Mouse (Mus musculus): ENCODE data around the gene a. TPM values are rescaled to one million over a fixed set of nuclear protein-coding genes. Genes with fewer than 3 reads are reported as not detected.

The a gene
- not detected for polyA plus RNA-seq (2021)

- ChIA-PET CTCF (no interaction called here), POLR2A (interaction anchor here (0.5 to 1.3 kb wide), 4 partner anchors 59 to 1729 kb away, joined by 3 to 6 read pairs (median 5); no protein-coding TSS in a partner anchor)
- no peak for TF ChIP-seq CTCF (IDR thresholded peaks at IDR 0.05)
- in situ Hi-C loops (cut with MboI; ENCODE audit: low pct_unique_long_range_greater_than_20kb), result no loop called here
- DNase-seq (ENCODE audit: low read depth, low spot score), result peak; percentile 94
- ATAC-seq, result peak; percentile 94
- no peaks in the 10 kb centered on the region for H3K27me3 ChIP-seq
Measured at GRCm38 (mm10) chr2:154790656-154791483, at the start of gene a, which contains the start of gene Raly. Gene a, plus strand, starts transcription at chr2:154791402. Gene Raly, plus strand, starts transcription at chr2:154791096.

GRCm38 (mm10) chr2:154742911-154743819 lies 48.0 kb upstream of the a start:
- CTCF ChIA-PET, result interaction anchor here (1.1 to 1.2 kb wide), 2 partner anchors 13 to 41 kb away, joined by 3 to 4 read pairs; no protein-coding TSS in a partner anchor
- ATAC-seq (peak; percentile 50), DNase-seq (ENCODE audit: low read depth, low spot score) (peak; percentile 72)
- no peak for TF ChIP-seq CTCF (IDR thresholded peaks at IDR 0.05)
- no peaks in the 10 kb centered on the region for H3K27me3 ChIP-seq
- POLR2A ChIA-PET, result no interaction called here
- in situ Hi-C loops (cut with MboI; ENCODE audit: low pct_unique_long_range_greater_than_20kb), result no loop called here

- CTCF ChIA-PET, result interaction anchor here (1.1 to 1.2 kb wide), 2 partner anchors 12 to 42 kb away, joined by 3 to 4 read pairs; no protein-coding TSS in a partner anchor
- in situ Hi-C loops (cut with MboI; ENCODE audit: low pct_unique_long_range_greater_than_20kb), result no loop called here
- POLR2A ChIA-PET, result no interaction called here
- no peak for DNase-seq (ENCODE audit: low read depth, low spot score)
- ATAC-seq, result no peak
- TF ChIP-seq CTCF (IDR thresholded peaks at IDR 0.05), result no peak
- no peaks in the 10 kb centered on the region for H3K27me3 ChIP-seq
Measured at GRCm38 (mm10) chr2:154743915-154744314, 47.3 kb upstream of the a start.

GRCm38 (mm10) chr2:154748383-154748782 lies 42.8 kb upstream of the a start:
- no peak for TF ChIP-seq CTCF (IDR thresholded peaks at IDR 0.05)
- ATAC-seq, result no peak
- no peaks in the 10 kb centered on the region for H3K27me3 ChIP-seq
- ChIA-PET POLR2A (no interaction called here), CTCF (interaction anchor here (1.4 kb wide), 1 partner anchor 36 kb away, joined by 3 read pairs; no protein-coding TSS in a partner anchor)
- DNase-seq (ENCODE audit: low read depth, low spot score), result no peak
- in situ Hi-C loops (cut with MboI; ENCODE audit: low pct_unique_long_range_greater_than_20kb), result no loop called here

GRCm38 (mm10) chr2:154749046-154750036 lies 41.9 kb upstream of the a start:
- DNase-seq (ENCODE audit: low read depth, low spot score) (no peak), ATAC-seq (no peak)
- CTCF ChIA-PET, result interaction anchor here (1.4 kb wide), 1 partner anchor 36 kb away, joined by 3 read pairs; no protein-coding TSS in a partner anchor
- H3K27me3 ChIP-seq, result no peaks in the 10 kb centered on the region
- POLR2A ChIA-PET, result interaction anchor here (0.6 kb wide), 1 partner anchor 13 kb away, joined by 3 read pairs; no protein-coding TSS in a partner anchor
- TF ChIP-seq CTCF (IDR thresholded peaks at IDR 0.05), result no peak
- in situ Hi-C loops (cut with MboI; ENCODE audit: low pct_unique_long_range_greater_than_20kb), result no loop called here

- TF ChIP-seq CTCF (IDR thresholded peaks at IDR 0.05), result no peak
- no peak for DNase-seq (ENCODE audit: low read depth, low spot score)
- no peak for ATAC-seq
- CTCF ChIA-PET, result no interaction called here
- POLR2A ChIA-PET, result no interaction called here
- in situ Hi-C loops (cut with MboI; ENCODE audit: low pct_unique_long_range_greater_than_20kb), result no loop called here
- no peaks in the 10 kb centered on the region for H3K27me3 ChIP-seq
Measured at GRCm38 (mm10) chr2:154751924-154752323, 39.3 kb upstream of the a start.

GRCm38 (mm10) chr2:154754068-154754560 lies 37.1 kb upstream of the a start:
- H3K27me3 ChIP-seq, result no peaks in the 10 kb centered on the region
- ATAC-seq (no peak), DNase-seq (ENCODE audit: low read depth, low spot score) (no peak)
- no peak for TF ChIP-seq CTCF (IDR thresholded peaks at IDR 0.05)
- ChIA-PET CTCF (no interaction called here), POLR2A (no interaction called here)
- in situ Hi-C loops (cut with MboI; ENCODE audit: low pct_unique_long_range_greater_than_20kb), result no loop called here

GRCm38 (mm10) chr2:154755791-154756190 lies 35.4 kb upstream of the a start:
- in situ Hi-C loops (cut with MboI; ENCODE audit: low pct_unique_long_range_greater_than_20kb), result no loop called here
- no peaks in the 10 kb centered on the region for H3K27me3 ChIP-seq
- ChIA-PET POLR2A (interaction anchor here (0.6 kb wide), 1 partner anchor 17 kb away, joined by 3 read pairs; no protein-coding TSS in a partner anchor), CTCF (interaction anchor here (0.8 to 1.2 kb wide), 5 partner anchors 8 to 44 kb away, joined by 3 to 5 read pairs (median 4); no protein-coding TSS in a partner anchor)
- peak; percentile 34 for TF ChIP-seq CTCF (IDR thresholded peaks at IDR 0.05)
- no peak for DNase-seq (ENCODE audit: low read depth, low spot score)
- no peak for ATAC-seq

GRCm38 (mm10) chr2:154757691-154758090 lies 33.5 kb upstream of the a start:
- DNase-seq (ENCODE audit: low read depth, low spot score), result no peak
- ChIA-PET CTCF (interaction anchor here (2.4 kb wide), 1 partner anchor 44 kb away, joined by 6 read pairs; no protein-coding TSS in a partner anchor), POLR2A (no interaction called here)
- H3K27me3 ChIP-seq, result no peaks in the 10 kb centered on the region
- no peak for ATAC-seq
- in situ Hi-C loops (cut with MboI; ENCODE audit: low pct_unique_long_range_greater_than_20kb), result no loop called here
- no peak for TF ChIP-seq CTCF (IDR thresholded peaks at IDR 0.05)

Data from Patski (cell line).